Mouse (Mus musculus) midbrain, embryonic 14.5 days (tissue): ENCODE results near the gene Sigirr. TPM values are rescaled to one million over a fixed set of nuclear protein-coding genes. Genes with fewer than 3 reads are reported as not detected.

Experiments
- ATAC-seq: fragments of 200-750 bp; cut with Nextera tagmentation; 2 replicates; pipeline ENCODE4 v1.8.0; 2017; ENCODE audit warnings: moderate number of reproducible peaks, moderate library complexity; ENCODE audit not compliant: low FRiP score, low TSS enrichment
- DNase-seq: peaks from one replicate; pipeline ENCODE4 v3.0.0-alpha.2; 2015
- H3K27ac ChIP-seq: fragments of 300-500 bp; sonication (generic); replicated peaks from 2 replicates; pipeline ENCODE4 v1.5.1; 2014; ENCODE audit warnings: mild to moderate bottlenecking, low read depth, low read length, moderate library complexity
- H3K27me3 ChIP-seq: fragments of 300-500 bp; sonication (generic); 2 replicates; pipeline ENCODE4 v1.6.1; 2014; ENCODE audit warnings: low read length, control low read depth, mixed read lengths; ENCODE audit not compliant: control insufficient read depth, insufficient read depth
- H3K36me3 ChIP-seq: fragments of 300-500 bp; sonication (generic); 2 replicates; pipeline ENCODE4 v1.6.1; 2014; ENCODE audit warnings: low read length, control low read depth; ENCODE audit not compliant: control insufficient read depth, insufficient read depth
- H3K4me1 ChIP-seq: fragments of 300-500 bp; sonication (generic); 2 replicates; pipeline ENCODE4 v1.6.1; 2014; ENCODE audit warnings: mild to moderate bottlenecking, antibody characterized with exemption, low read length, control low read depth; ENCODE audit not compliant: control insufficient read depth, insufficient read depth
- H3K4me2 ChIP-seq: fragments of 300-500 bp; sonication (generic); 2 replicates; pipeline ENCODE4 v1.6.1; 2014; ENCODE audit warnings: mild to moderate bottlenecking, low read length, moderate library complexity
- H3K4me3 ChIP-seq: fragments of 300-500 bp; sonication (generic); replicated peaks from 2 replicates; pipeline ENCODE4 v1.5.1; 2014; ENCODE audit warnings: low read depth, low read length
- H3K9ac ChIP-seq: fragments of 300-500 bp; sonication (generic); replicated peaks from 2 replicates; pipeline ENCODE4 v1.6.1; 2014; ENCODE audit warnings: mild to moderate bottlenecking, low read length, moderate library complexity
- H3K9me3 ChIP-seq: fragments of 300-500 bp; sonication (generic); 2 replicates; pipeline ENCODE4 v1.6.1; 2016; ENCODE audit warnings: low read length, control low read depth, mixed read lengths; ENCODE audit not compliant: control insufficient read depth
- WGBS: fragments of 180-500 bp; shearing (Covaris S2); extraction: QIAGEN DNeasy Blood & Tissue Kit; methylation state at CpG from one replicate; pipeline ENCODE4 v1.1.7; 2014; 5-methylcytosine and 5-hydroxymethylcytosine counted together
- polyA plus RNA-seq: library from polyadenylated mRNA; unstranded; fragments of >200 nt; fragmentation: Nextera tagmentation; extraction: Ambion mirVana; gene quantifications from 2 replicates; pipeline ENCODE4 v1.2.1, GENCODE M21; 2014

Sigirr gene
- polyA plus RNA-seq, 1 experiment from 2014 or later: 2.1 TPM

GRCm38 (mm10) chr7:141060426-141061242, 39.7 kb downstream of the Sigirr start, which contains the start of gene B4galnt4:
Gene B4galnt4 (plus strand): TSS chr7:141061104.
- peak within 1 kb of the TSS; percentile 98 for H3K9ac ChIP-seq
- peak within 1 kb of the TSS; percentile 94 for H3K27ac ChIP-seq
- peaks cover 23% of the 10 kb centered on the region for H3K4me1 ChIP-seq
- DNase-seq: peak; percentile 97
- H3K4me3 ChIP-seq: peak within 1 kb of the TSS; percentile 85
- WGBS: under 1% methylated on average over 60 of the region's 72 CpGs
- no peaks in the 10 kb centered on the region for H3K27me3 ChIP-seq
- ATAC-seq: peak; percentile 96
- H3K9me3 ChIP-seq: no peaks in the 10 kb centered on the region; the same call in 1 of the 2 replicates
- peak within 1 kb of the TSS; percentile 83 for H3K4me2 ChIP-seq
- H3K36me3 ChIP-seq: peaks cover 26% of the 10 kb centered on the region

DNA sequence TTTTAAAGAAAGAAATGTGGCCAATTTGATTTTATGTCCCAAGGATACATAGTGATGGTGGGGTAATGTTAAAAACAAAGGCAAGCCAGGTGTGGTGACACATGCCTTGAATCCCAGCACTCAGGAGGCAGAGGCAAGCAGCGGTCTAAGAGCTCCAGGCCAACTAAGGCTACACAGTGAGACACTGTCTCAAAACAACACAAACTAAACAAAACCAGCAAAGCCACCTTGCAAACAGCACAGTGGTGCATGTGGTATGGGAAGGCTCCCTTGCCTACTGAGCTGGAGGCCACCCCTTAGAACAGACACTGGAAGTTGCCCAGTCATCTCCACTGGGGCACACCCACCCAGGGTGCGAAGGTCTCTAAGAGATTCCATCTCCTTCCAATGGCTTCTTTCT, 40.4 kb downstream of the Sigirr start:
- Histone ChIP-seq H3K36me3 (peaks cover 19% of the 10 kb centered on the region), H3K27ac (peak overlapping the region; percentile 94), H3K27me3 (no peaks in the 10 kb centered on the region), H3K4me3 (peak overlapping the region; percentile 85), H3K9me3 (no peaks in the 10 kb centered on the region; the same call in 1 of the 2 replicates), H3K4me1 (peaks cover 23% of the 10 kb centered on the region), H3K4me2 (peak overlapping the region; percentile 83), H3K9ac (peak overlapping the region; percentile 98)
- WGBS: 65% methylated on average over 2 of the region's 2 CpGs
- ATAC-seq (0 out of 2 replicates have a peak, but pooled peaks have one; percentile 1), DNase-seq (no peak)

DNA sequence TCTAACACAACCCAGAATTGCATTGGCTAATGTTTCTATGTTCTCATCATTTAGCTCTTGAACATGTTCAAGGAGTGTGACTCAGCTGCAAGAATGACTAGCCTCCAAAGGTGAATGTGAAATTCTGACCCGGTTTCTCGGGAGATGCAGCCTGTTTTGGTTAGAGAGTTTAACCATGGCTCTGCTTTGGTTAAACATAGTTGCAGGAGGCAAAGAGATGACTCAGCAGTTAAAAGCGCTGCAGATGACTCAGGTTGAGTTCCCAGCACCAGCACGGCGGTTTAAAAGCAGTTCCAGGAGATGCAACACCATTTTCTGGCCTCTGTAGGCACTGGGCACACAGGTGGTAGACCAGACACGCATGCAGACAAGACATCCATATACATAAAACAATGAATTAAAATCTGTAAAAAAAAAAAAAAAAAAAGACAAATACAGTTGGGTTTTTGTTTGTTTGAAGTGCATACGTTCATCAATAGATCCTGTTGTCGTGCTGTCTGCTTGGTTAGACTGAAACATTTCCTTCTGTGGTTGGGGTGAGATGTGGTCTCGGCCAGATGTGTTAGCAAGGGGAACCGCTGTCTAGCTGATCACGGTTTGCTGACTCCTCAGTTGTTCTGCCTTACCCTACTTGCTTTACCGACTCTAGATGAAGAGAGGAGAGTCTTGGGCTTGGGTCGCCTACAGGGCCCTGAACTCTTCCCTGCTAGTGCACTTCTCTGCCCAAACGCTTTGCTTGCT, 41.6 kb downstream of the Sigirr start:
- Histone ChIP-seq H3K4me3 (no peak overlapping the region), H3K27ac (no peak overlapping the region), H3K4me1 (peaks cover 23% of the 10 kb centered on the region), H3K27me3 (no peaks in the 10 kb centered on the region), H3K9me3 (no peaks in the 10 kb centered on the region; the same call in 1 of the 2 replicates), H3K4me2 (no peak overlapping the region), H3K9ac (no peak overlapping the region), H3K36me3 (peaks cover 8% of the 10 kb centered on the region; the same call in 1 of the 2 replicates)
- ATAC-seq (no peak), DNase-seq (no peak)
- 96% methylated on average over 14 of the region's 14 CpGs for WGBS

- no peak overlapping the region for H3K4me3 ChIP-seq
- peaks cover 21% of the 10 kb centered on the region for H3K4me1 ChIP-seq
- H3K4me2 ChIP-seq: no peak overlapping the region
- no peak overlapping the region for H3K9ac ChIP-seq
- H3K27ac ChIP-seq: no peak overlapping the region
- H3K27me3 ChIP-seq: no peaks in the 10 kb centered on the region
- H3K9me3 ChIP-seq: no peaks in the 10 kb centered on the region; the same call in 1 of the 2 replicates
- ATAC-seq (no peak), DNase-seq (no peak)
- 95% methylated on average over 1 of the region's 1 CpGs for WGBS
- no peaks in the 10 kb centered on the region for H3K36me3 ChIP-seq
These were observed 42.8 kb downstream of the Sigirr start for GRCm38 (mm10) chr7:141057541-141057940.

GRCm38 (mm10) chr7:141056976-141057375, 43.4 kb downstream of the Sigirr start:
- no peak overlapping the region for H3K4me2 ChIP-seq
- no peaks in the 10 kb centered on the region; the same call in 1 of the 2 replicates for H3K9me3 ChIP-seq
- no peaks in the 10 kb centered on the region for H3K36me3 ChIP-seq
- no peaks in the 10 kb centered on the region for H3K27me3 ChIP-seq
- no peak overlapping the region for H3K9ac ChIP-seq
- ATAC-seq (no peak), DNase-seq (no peak)
- WGBS: 93% methylated on average over 6 of the region's 6 CpGs
- H3K4me3 ChIP-seq: no peak overlapping the region
- H3K4me1 ChIP-seq: peaks cover 15% of the 10 kb centered on the region
- no peak overlapping the region for H3K27ac ChIP-seq

DNA sequence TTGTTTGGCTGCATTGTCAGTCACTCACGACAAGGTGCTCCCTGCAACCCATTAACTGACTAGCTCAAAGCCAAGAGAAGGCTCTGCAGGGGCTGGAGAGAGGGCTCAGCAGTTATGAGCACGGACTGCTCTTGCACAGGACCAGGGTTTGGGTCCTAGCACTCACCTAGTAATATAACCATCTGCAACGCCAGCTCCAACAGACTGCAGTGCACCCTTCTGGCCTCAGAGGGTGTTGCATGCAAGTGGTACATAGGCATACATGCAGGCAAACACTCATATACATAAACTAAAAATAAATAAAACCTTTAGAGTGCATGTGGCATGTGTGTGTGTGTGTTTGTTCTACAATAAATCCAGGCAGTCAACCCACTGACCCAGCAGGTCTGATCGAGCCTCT, 44.6 kb downstream of the Sigirr start:
- Histone ChIP-seq H3K27ac (no peak overlapping the region), H3K27me3 (no peaks in the 10 kb centered on the region), H3K9ac (no peak overlapping the region), H3K9me3 (no peaks in the 10 kb centered on the region; the same call in 1 of the 2 replicates), H3K4me3 (no peak overlapping the region), H3K36me3 (no peaks in the 10 kb centered on the region), H3K4me2 (no peak overlapping the region), H3K4me1 (peaks cover 10% of the 10 kb centered on the region)
- DNase-seq (no peak), ATAC-seq (no peak)
- 88% methylated on average over 4 of the region's 4 CpGs for WGBS

- Histone ChIP-seq H3K4me2 (no peak overlapping the region), H3K36me3 (no peaks in the 10 kb centered on the region), H3K27me3 (no peaks in the 10 kb centered on the region), H3K4me1 (peaks cover 7% of the 10 kb centered on the region), H3K9me3 (no peaks in the 10 kb centered on the region; the same call in 1 of the 2 replicates), H3K27ac (no peak overlapping the region), H3K4me3 (no peak overlapping the region), H3K9ac (no peak overlapping the region)
- WGBS: 86% methylated on average over 2 of the region's 2 CpGs
- ATAC-seq (no peak), DNase-seq (no peak)
These were observed 48.0 kb downstream of the Sigirr start for GRCm38 (mm10) chr7:141052421-141052820.

- DNase-seq (no peak), ATAC-seq (no peak)
- Histone ChIP-seq H3K4me3 (no peak overlapping the region), H3K27me3 (no peaks in the 10 kb centered on the region), H3K4me2 (no peak overlapping the region), H3K27ac (no peak overlapping the region), H3K9me3 (no peaks in the 10 kb centered on the region; the same call in 1 of the 2 replicates), H3K9ac (no peak overlapping the region), H3K36me3 (no peaks in the 10 kb centered on the region), H3K4me1 (peaks cover 9% of the 10 kb centered on the region)
- WGBS: 93% methylated on average over 4 of the region's 4 CpGs
These were observed 48.4 kb downstream of the Sigirr start for GRCm38 (mm10) chr7:141052016-141052415.
